Mouse (Mus musculus) midbrain, postnatal 0 days (tissue): ENCODE data around the gene Asxl1. TPM values are rescaled to one million over a fixed set of nuclear protein-coding genes. Genes with fewer than 3 reads are reported as not detected.

Source experiments
- ATAC-seq: fragments of 200-750 bp; cut with Nextera tagmentation; 2 replicates; pipeline ENCODE4 v1.8.0; 2017; ENCODE audit warnings: moderate number of reproducible peaks, mild to moderate bottlenecking, moderate TSS enrichment, moderate library complexity; ENCODE audit not compliant: low FRiP score
- DNase-seq: peaks from one replicate; pipeline ENCODE4 v3.0.0-alpha.2; 2015; ENCODE audit warnings: low spot score
- H3K27ac ChIP-seq: fragments of 300-500 bp; sonication (generic); 2 replicates; pipeline ENCODE4 v1.5.1; 2014; ENCODE audit warnings: low read depth, mild to moderate bottlenecking, low read length, mixed read lengths
- H3K27me3 ChIP-seq: fragments of 300-500 bp; sonication (generic); 2 replicates; pipeline ENCODE4 v1.6.1; 2014; ENCODE audit warnings: low read length, control low read depth, mixed read lengths; ENCODE audit not compliant: insufficient read depth
- H3K36me3 ChIP-seq: fragments of 300-500 bp; sonication (generic); 2 replicates; pipeline ENCODE4 v1.6.1; 2014; ENCODE audit warnings: low read length, control low read depth, mixed read lengths; ENCODE audit not compliant: insufficient read depth
- H3K4me1 ChIP-seq: fragments of 300-500 bp; sonication (generic); 2 replicates; pipeline ENCODE4 v1.6.1; 2014; ENCODE audit warnings: mild to moderate bottlenecking, control low read depth, antibody characterized with exemption, low read length, mixed read lengths; ENCODE audit not compliant: insufficient read depth
- H3K4me2 ChIP-seq: fragments of 300-500 bp; sonication (generic); 2 replicates; pipeline ENCODE4 v1.6.1; 2014; ENCODE audit warnings: low read depth, mild to moderate bottlenecking, low read length, mixed read lengths; ENCODE audit not compliant: poor library complexity, severe bottlenecking
- H3K4me3 ChIP-seq: fragments of 300-500 bp; sonication (generic); 2 replicates; pipeline ENCODE4 v1.5.1; 2014; ENCODE audit warnings: low read depth, mild to moderate bottlenecking, low read length, moderate library complexity
- H3K9ac ChIP-seq: fragments of 300-500 bp; sonication (generic); replicated peaks from 2 replicates; pipeline ENCODE4 v1.6.1; 2014; ENCODE audit warnings: mild to moderate bottlenecking, low read length, moderate library complexity, mixed read lengths; ENCODE audit not compliant: poor library complexity, severe bottlenecking
- H3K9me3 ChIP-seq: fragments of 300-500 bp; sonication (generic); 2 replicates; pipeline ENCODE4 v1.6.1; 2016; ENCODE audit warnings: low read length, control low read depth
- CTCF ChIP-seq: IDR thresholded peaks from 2 replicates; pipeline ENCODE4 v1.5.1; 2016; ENCODE audit warnings: antibody characterized with exemption, mild to moderate bottlenecking
- WGBS: fragments of 180-500 bp; shearing (Covaris S2); extraction: QIAGEN DNeasy Blood & Tissue Kit; methylation state at CpG from one replicate; pipeline ENCODE4 v1.1.7; 2014; 5-methylcytosine and 5-hydroxymethylcytosine counted together
- polyA plus RNA-seq: library from polyadenylated mRNA; unstranded; fragments of >200 nt; fragmentation: Nextera tagmentation; extraction: Ambion mirVana; gene quantifications from 2 replicates; pipeline ENCODE4 v1.2.1, GENCODE M21; 2015
- total RNA-seq: library from RNA; depleted of rRNA; stranded (reverse); fragments of >200 nt; gene quantifications from 2 replicates; pipeline ENCODE4 v1.2.3, GENCODE M21; 2014

Gene Asxl1
- total and polyA plus RNA-seq, 2 experiments from 2014 or later = 13.4 to 29.0 TPM

- H3K27me3 ChIP-seq = no peaks in the 10 kb centered on the region
- H3K4me3 ChIP-seq = peak overlapping the region; percentile 94
- peaks cover 21% of the 10 kb centered on the region; the same call in 1 of the 2 replicates for H3K4me1 ChIP-seq
- TF ChIP-seq CTCF = no peak
- H3K27ac ChIP-seq = peak overlapping the region; percentile 97
- peak; percentile 60 for DNase-seq
- no peaks in the 10 kb centered on the region for H3K9me3 ChIP-seq
- peak overlapping the region; percentile 98 for H3K9ac ChIP-seq
- peak; percentile 9; the same call in 1 of the 2 replicates for ATAC-seq
- H3K4me2 ChIP-seq = peak overlapping the region; percentile 71
- whole genome bisulfite sequencing = under 1% methylated on average over 35 of the region's 76 CpGs
- H3K36me3 ChIP-seq = no peaks in the 10 kb centered on the region
These were observed 873 bp downstream of the Asxl1 start for GRCm38 (mm10) chr2:153346221-153347182.

DNA sequence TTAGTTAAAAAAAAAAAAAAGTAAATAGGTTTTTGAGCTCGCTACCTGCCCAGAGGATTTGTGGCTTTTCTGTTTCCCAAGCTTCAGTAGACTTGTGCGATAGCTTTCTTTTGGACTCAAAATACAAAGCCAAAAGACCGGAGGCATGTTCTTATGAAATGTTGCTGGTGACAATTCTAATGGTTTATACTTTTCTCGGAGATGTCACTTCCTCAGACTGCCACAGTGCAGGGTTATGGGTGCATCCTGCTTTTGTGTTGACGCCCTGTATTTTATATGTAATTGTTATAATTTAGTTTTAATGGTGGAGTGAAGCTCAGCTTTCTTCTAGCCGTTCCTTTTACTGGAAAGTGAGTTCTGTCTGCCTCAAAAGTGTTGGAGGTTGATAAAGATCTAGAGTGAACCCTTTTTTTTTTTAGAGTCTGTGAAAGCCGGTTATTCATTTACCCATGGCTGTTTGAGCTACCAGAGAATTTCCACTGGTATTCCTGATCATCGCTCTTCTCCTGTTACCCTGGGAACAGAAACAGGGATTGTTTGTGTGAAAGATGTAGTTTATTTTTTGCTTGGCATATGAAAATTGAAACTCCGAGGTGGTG is 1.7 kb downstream of the Asxl1 start:
- peaks cover 21% of the 10 kb centered on the region; the same call in 1 of the 2 replicates for H3K4me1 ChIP-seq
- no peaks in the 10 kb centered on the region for H3K36me3 ChIP-seq
- H3K9me3 ChIP-seq = no peaks in the 10 kb centered on the region
- H3K27ac ChIP-seq = peak overlapping the region; percentile 97
- TF ChIP-seq CTCF = no peak
- H3K4me2 ChIP-seq = peak overlapping the region; percentile 71
- no peaks in the 10 kb centered on the region for H3K27me3 ChIP-seq
- H3K9ac ChIP-seq = peak overlapping the region; percentile 98; the same call in 1 of the 2 replicates
- peak overlapping the region; percentile 94 for H3K4me3 ChIP-seq
- DNase-seq (no peak), ATAC-seq (no peak)
- WGBS = 6% methylated on average over 9 of the region's 9 CpGs

- no peak for TF ChIP-seq CTCF
- H3K4me3 ChIP-seq = peak overlapping the region; percentile 94; the same call in 1 of the 2 replicates
- peaks cover 21% of the 10 kb centered on the region; the same call in 1 of the 2 replicates for H3K4me1 ChIP-seq
- H3K4me2 ChIP-seq = peak overlapping the region; percentile 71
- H3K9ac ChIP-seq = no peak overlapping the region
- DNase-seq (no peak), ATAC-seq (no peak)
- no peaks in the 10 kb centered on the region for H3K9me3 ChIP-seq
- no peaks in the 10 kb centered on the region for H3K36me3 ChIP-seq
- no peak overlapping the region for H3K27ac ChIP-seq
- H3K27me3 ChIP-seq = no peaks in the 10 kb centered on the region
- whole genome bisulfite sequencing = 45% methylated on average over 6 of the region's 6 CpGs
These were observed 2.6 kb downstream of the Asxl1 start for GRCm38 (mm10) chr2:153348100-153348831.

GRCm38 (mm10) chr2:153350552-153351181 is 5.0 kb downstream of the Asxl1 start:
- TF ChIP-seq CTCF = no peak

GRCm38 (mm10) chr2:153354648-153355047 is 9.0 kb downstream of the Asxl1 start:
- no peak for ATAC-seq
- 91% methylated on average over 2 of the region's 2 CpGs for WGBS
- TF ChIP-seq CTCF = no peak
- Histone ChIP-seq H3K27ac (no peak overlapping the region), H3K4me3 (no peak overlapping the region), H3K9me3 (no peaks in the 10 kb centered on the region), H3K4me2 (no peak overlapping the region), H3K9ac (no peak overlapping the region), H3K4me1 (0 out of 2 replicates have a peak, but pooled peaks cover 6% of the 10 kb centered on the region), H3K27me3 (no peaks in the 10 kb centered on the region), H3K36me3 (peaks cover 15% of the 10 kb centered on the region)
- DNase-seq = no peak

More at GRCm38 (mm10) chr2:153350552-153351181, 5.0 kb downstream of the Asxl1 start:
- H3K36me3 ChIP-seq = 0 out of 2 replicates have a peak, but pooled peaks cover 5% of the 10 kb centered on the region
- H3K4me3 ChIP-seq = no peak overlapping the region
- no peak overlapping the region for H3K4me2 ChIP-seq
- DNase-seq (no peak), ATAC-seq (no peak)
- WGBS = 45% methylated on average over 6 of the region's 6 CpGs
- no peaks in the 10 kb centered on the region for H3K9me3 ChIP-seq
- no peaks in the 10 kb centered on the region for H3K27me3 ChIP-seq
- no peak overlapping the region for H3K9ac ChIP-seq
- peaks cover 17% of the 10 kb centered on the region; the same call in 1 of the 2 replicates for H3K4me1 ChIP-seq
- H3K27ac ChIP-seq = no peak overlapping the region
